Mouse (Mus musculus) liver, embryonic 15.5 days (tissue): ENCODE results near the gene Prex1. TPM values are rescaled to one million over a fixed set of nuclear protein-coding genes. Genes with fewer than 3 reads are reported as not detected.

Experiments used
- ATAC-seq: fragments of 200-750 bp; cut with Nextera tagmentation; 2 replicates; pipeline ENCODE4 v1.8.0; 2017; ENCODE audit warnings: moderate number of reproducible peaks, mild to moderate bottlenecking, moderate library complexity; ENCODE audit not compliant: insufficient read depth
- H3K27ac ChIP-seq: fragments of 300-500 bp; sonication (generic); replicated peaks from 2 replicates; pipeline ENCODE4 v1.5.1; 2015; ENCODE audit warnings: mild to moderate bottlenecking, inconsistent platforms
- H3K27me3 ChIP-seq: fragments of 300-500 bp; sonication (generic); 2 replicates; pipeline ENCODE4 v1.6.1; 2015; ENCODE audit warnings: mild to moderate bottlenecking, inconsistent platforms
- H3K36me3 ChIP-seq: fragments of 300-500 bp; sonication (generic); replicated peaks from 2 replicates; pipeline ENCODE4 v1.6.1; 2015; ENCODE audit warnings: moderate library complexity, mild to moderate bottlenecking, inconsistent platforms
- H3K4me1 ChIP-seq: fragments of 300-500 bp; sonication (generic); replicated peaks from 2 replicates; pipeline ENCODE4 v1.6.1; 2015; ENCODE audit warnings: inconsistent platforms
- H3K4me2 ChIP-seq: fragments of 300-500 bp; sonication (generic); 2 replicates; pipeline ENCODE4 v1.6.1; 2015; ENCODE audit warnings: moderate library complexity, mild to moderate bottlenecking, inconsistent platforms
- H3K4me3 ChIP-seq: fragments of 300-500 bp; sonication (generic); replicated peaks from 2 replicates; pipeline ENCODE4 v1.5.1; 2015; ENCODE audit warnings: mild to moderate bottlenecking, inconsistent platforms
- H3K9ac ChIP-seq: fragments of 300-500 bp; sonication (generic); 2 replicates; pipeline ENCODE4 v1.6.1; 2015; ENCODE audit warnings: moderate library complexity, mild to moderate bottlenecking, inconsistent platforms
- H3K9me3 ChIP-seq: fragments of 300-500 bp; sonication (generic); replicated peaks from 2 replicates; pipeline ENCODE4 v1.6.1; 2016; ENCODE audit warnings: inconsistent platforms
- WGBS: fragments of 180-500 bp; shearing (Covaris S2); methylation state at CpG from one replicate; pipeline ENCODE4 v1.1.7; 2015; ENCODE audit warnings: mixed read lengths; ENCODE audit not compliant: insufficient replicate concordance; 5-methylcytosine and 5-hydroxymethylcytosine counted together
- polyA plus RNA-seq: library from polyadenylated mRNA; unstranded; fragments of >200 nt; fragmentation: Nextera tagmentation; extraction: Ambion mirVana; gene quantifications from 2 replicates; pipeline ENCODE4 v1.2.1, GENCODE M21; 2015

Prex1 gene
- polyA plus RNA-seq, 1 experiment from 2014 or later: 13.7 TPM

GRCm38 (mm10) chr2:166597763-166598162 lies 115.9 kb downstream of the Prex1 start:
- no peak overlapping the region for H3K27ac ChIP-seq
- no peaks in the 10 kb centered on the region for H3K9me3 ChIP-seq
- H3K4me2 ChIP-seq: no peak overlapping the region
- H3K4me3 ChIP-seq: no peak overlapping the region
- 76% methylated on average over 6 of the region's 6 CpGs for WGBS
- H3K36me3 ChIP-seq: peaks cover 28% of the 10 kb centered on the region
- no peaks in the 10 kb centered on the region for H3K4me1 ChIP-seq
- H3K9ac ChIP-seq: no peak overlapping the region
- no peak for ATAC-seq
- no peaks in the 10 kb centered on the region for H3K27me3 ChIP-seq

GRCm38 (mm10) chr2:166592034-166592912 lies 121.4 kb downstream of the Prex1 start:
- Histone ChIP-seq H3K27ac (no peak overlapping the region), H3K9ac (no peak overlapping the region), H3K9me3 (no peaks in the 10 kb centered on the region), H3K27me3 (no peaks in the 10 kb centered on the region), H3K36me3 (peaks cover 54% of the 10 kb centered on the region), H3K4me2 (no peak overlapping the region), H3K4me1 (no peaks in the 10 kb centered on the region), H3K4me3 (no peak overlapping the region)
- WGBS: 52% methylated on average over 21 of the region's 21 CpGs
- no peak for ATAC-seq

GRCm38 (mm10) chr2:166584491-166584890 lies 129.1 kb downstream of the Prex1 start:
- no peak overlapping the region for H3K4me2 ChIP-seq
- H3K27ac ChIP-seq: no peak overlapping the region
- ATAC-seq: no peak
- 66% methylated on average over 3 of the region's 3 CpGs for WGBS
- H3K27me3 ChIP-seq: no peaks in the 10 kb centered on the region
- H3K4me3 ChIP-seq: no peak overlapping the region
- H3K36me3 ChIP-seq: peaks cover 92% of the 10 kb centered on the region
- no peaks in the 10 kb centered on the region for H3K4me1 ChIP-seq
- no peak overlapping the region for H3K9ac ChIP-seq
- H3K9me3 ChIP-seq: no peaks in the 10 kb centered on the region

- 87% methylated on average over 5 of the region's 5 CpGs for WGBS
- peaks cover 87% of the 10 kb centered on the region for H3K36me3 ChIP-seq
- H3K4me1 ChIP-seq: no peaks in the 10 kb centered on the region
- H3K4me2 ChIP-seq: no peak overlapping the region
- no peak overlapping the region for H3K9ac ChIP-seq
- no peak for ATAC-seq
- no peak overlapping the region for H3K27ac ChIP-seq
- H3K27me3 ChIP-seq: no peaks in the 10 kb centered on the region
- no peaks in the 10 kb centered on the region for H3K9me3 ChIP-seq
- H3K4me3 ChIP-seq: no peak overlapping the region
These were observed 130.3 kb downstream of the Prex1 start for GRCm38 (mm10) chr2:166583292-166583691.

- no peaks in the 10 kb centered on the region for H3K27me3 ChIP-seq
- no peak overlapping the region for H3K27ac ChIP-seq
- no peaks in the 10 kb centered on the region for H3K4me1 ChIP-seq
- H3K4me2 ChIP-seq: no peak overlapping the region
- no peak overlapping the region for H3K4me3 ChIP-seq
- H3K9ac ChIP-seq: no peak overlapping the region
- WGBS: 89% methylated on average over 21 of the region's 21 CpGs
- H3K36me3 ChIP-seq: peaks cover 87% of the 10 kb centered on the region
- no peaks in the 10 kb centered on the region for H3K9me3 ChIP-seq
- ATAC-seq: no peak
These were observed 131.6 kb downstream of the Prex1 start for GRCm38 (mm10) chr2:166581881-166582583.

- Histone ChIP-seq H3K4me1 (no peaks in the 10 kb centered on the region), H3K27me3 (no peaks in the 10 kb centered on the region), H3K4me2 (no peak overlapping the region), H3K4me3 (no peak overlapping the region), H3K27ac (no peak overlapping the region), H3K36me3 (peaks cover 77% of the 10 kb centered on the region), H3K9ac (no peak overlapping the region), H3K9me3 (no peaks in the 10 kb centered on the region)
- 90% methylated on average over 5 of the region's 5 CpGs for WGBS
- no peak for ATAC-seq
These were observed 133.8 kb downstream of the Prex1 start for GRCm38 (mm10) chr2:166579793-166580192.

GRCm38 (mm10) chr2:166579361-166579760 lies 134.3 kb downstream of the Prex1 start:
- Histone ChIP-seq H3K4me1 (no peaks in the 10 kb centered on the region), H3K27ac (no peak overlapping the region), H3K9ac (no peak overlapping the region), H3K9me3 (no peaks in the 10 kb centered on the region), H3K4me2 (no peak overlapping the region), H3K36me3 (peaks cover 75% of the 10 kb centered on the region), H3K27me3 (no peaks in the 10 kb centered on the region), H3K4me3 (no peak overlapping the region)
- no peak for ATAC-seq
- 79% methylated on average over 10 of the region's 10 CpGs for WGBS

GRCm38 (mm10) chr2:166575419-166575818 lies 138.2 kb downstream of the Prex1 start:
- Histone ChIP-seq H3K27me3 (no peaks in the 10 kb centered on the region), H3K4me3 (no peak overlapping the region), H3K27ac (no peak overlapping the region), H3K36me3 (peaks cover 63% of the 10 kb centered on the region), H3K4me1 (peaks cover 2% of the 10 kb centered on the region; the same call in 1 of the 2 replicates), H3K9ac (no peak overlapping the region), H3K9me3 (no peaks in the 10 kb centered on the region), H3K4me2 (no peak overlapping the region)
- no peak for ATAC-seq
- 76% methylated on average over 16 of the region's 17 CpGs for WGBS

- Histone ChIP-seq H3K4me3 (no peak overlapping the region), H3K9ac (no peak overlapping the region), H3K4me1 (peaks cover 2% of the 10 kb centered on the region; the same call in 1 of the 2 replicates), H3K27me3 (no peaks in the 10 kb centered on the region), H3K27ac (no peak overlapping the region), H3K9me3 (no peaks in the 10 kb centered on the region), H3K4me2 (no peak overlapping the region), H3K36me3 (peaks cover 61% of the 10 kb centered on the region)
- whole genome bisulfite sequencing: 20% methylated on average over 7 of the region's 7 CpGs
- ATAC-seq: peak; percentile 39; the same call in 1 of the 2 replicates
These were observed 138.7 kb downstream of the Prex1 start for GRCm38 (mm10) chr2:166574934-166575333.

- no peak for ATAC-seq
- Histone ChIP-seq H3K4me2 (no peak overlapping the region), H3K36me3 (peaks cover 57% of the 10 kb centered on the region), H3K9me3 (no peaks in the 10 kb centered on the region), H3K4me1 (peaks cover 2% of the 10 kb centered on the region; the same call in 1 of the 2 replicates), H3K27ac (no peak overlapping the region), H3K27me3 (no peaks in the 10 kb centered on the region), H3K9ac (no peak overlapping the region), H3K4me3 (no peak overlapping the region)
- WGBS: 69% methylated on average over 5 of the region's 5 CpGs
These were observed 140.0 kb downstream of the Prex1 start for GRCm38 (mm10) chr2:166573621-166574020.

- no peak overlapping the region for H3K9ac ChIP-seq
- H3K4me2 ChIP-seq: no peak overlapping the region
- WGBS: 86% methylated on average over 3 of the region's 3 CpGs
- no peak overlapping the region for H3K4me3 ChIP-seq
- ATAC-seq: no peak
- H3K4me1 ChIP-seq: peaks cover 2% of the 10 kb centered on the region; the same call in 1 of the 2 replicates
- peaks cover 59% of the 10 kb centered on the region for H3K36me3 ChIP-seq
- H3K9me3 ChIP-seq: no peaks in the 10 kb centered on the region
- no peak overlapping the region for H3K27ac ChIP-seq
- H3K27me3 ChIP-seq: no peaks in the 10 kb centered on the region
These were observed 141.3 kb downstream of the Prex1 start for GRCm38 (mm10) chr2:166572297-166572696.
